Mouse (Mus musculus): Measurements from ENCODE around the gene Wdr86.

GRCm38 (mm10) chr5:24741172-24741885, 10.8 kb upstream of the Wdr86 start:
- TF ChIP-seq CTCF (IDR thresholded peaks at IDR 0.05; ENCODE audit: low read depth, low read length) (no peak), GATA1 (IDR thresholded peaks at IDR 0.05; ENCODE audit: borderline replicate concordance, low read length) (no peak), GATA2 (IDR thresholded peaks at IDR 0.05; ENCODE audit: borderline replicate concordance, low read depth, low read length) (no peak)
